Mouse (Mus musculus) embryonic facial prominence, embryonic 11.5 days (tissue): ENCODE measurements at regions not wholly inside any gene's neighbourhood (a gene's known extent, or its start where the extent isn't known, plus 50 kb on each side); places are given as distances from the start of the nearest gene placed in this dataset.

Experiments
- ATAC-seq: fragments of 200-750 bp; cut with Nextera tagmentation; replicated peaks from 2 replicates; pipeline ENCODE4 v1.8.0; 2017; ENCODE audit warnings: low read depth; ENCODE audit not compliant: insufficient number of reproducible peaks, low FRiP score, low TSS enrichment
- DNase-seq: peaks from one replicate; pipeline ENCODE4 v3.0.0-alpha.2; 2015; ENCODE audit warnings: low spot score
- H3K27ac ChIP-seq: fragments of 300-500 bp; sonication (generic); replicated peaks from 2 replicates; pipeline ENCODE4 v1.5.1; 2014; ENCODE audit warnings: mild to moderate bottlenecking, low read depth, low read length, control low read depth
- H3K27me3 ChIP-seq: fragments of 300-500 bp; sonication (generic); 2 replicates; pipeline ENCODE4 v1.6.1; 2014; ENCODE audit warnings: mild to moderate bottlenecking, low read length, moderate library complexity, mixed read lengths; ENCODE audit not compliant: control insufficient read depth, insufficient read depth
- H3K36me3 ChIP-seq: fragments of 300-500 bp; sonication (generic); replicated peaks from 2 replicates; pipeline ENCODE4 v1.6.1; 2014; ENCODE audit warnings: low read depth, mild to moderate bottlenecking, low read length, moderate library complexity, mixed read lengths; ENCODE audit not compliant: control insufficient read depth, insufficient read depth
- H3K4me1 ChIP-seq: fragments of 300-500 bp; sonication (generic); 2 replicates; pipeline ENCODE4 v1.6.1; 2014; ENCODE audit warnings: low read length, mixed read lengths; ENCODE audit not compliant: control insufficient read depth, insufficient read depth
- H3K4me2 ChIP-seq: fragments of 300-500 bp; sonication (generic); 2 replicates; pipeline ENCODE4 v1.6.1; 2014; ENCODE audit warnings: low read depth, mild to moderate bottlenecking, control low read depth, low read length, moderate library complexity
- H3K4me3 ChIP-seq: fragments of 300-500 bp; sonication (generic); 2 replicates; pipeline ENCODE4 v1.5.1; 2014; ENCODE audit warnings: low read depth, low read length, control low read depth
- H3K9ac ChIP-seq: fragments of 300-500 bp; sonication (generic); replicated peaks from 2 replicates; pipeline ENCODE4 v1.6.1; 2014; ENCODE audit warnings: mild to moderate bottlenecking, control low read depth, low read length
- H3K9me3 ChIP-seq: fragments of 300-500 bp; sonication (generic); replicated peaks from 2 replicates; pipeline ENCODE4 v1.6.1; 2016; ENCODE audit warnings: mild to moderate bottlenecking, low read length, inconsistent platforms, mixed read lengths; ENCODE audit not compliant: control insufficient read depth
- WGBS: fragments of 180-500 bp; shearing (Covaris S2); extraction: QIAGEN DNeasy Blood & Tissue Kit; methylation state at CpG from one replicate; pipeline ENCODE4 v1.1.7; 2014; 5-methylcytosine and 5-hydroxymethylcytosine counted together

GRCm38 (mm10) chr6:66283521-66283920 is 251.7 kb upstream of the Mad2l1 start:
- WGBS: 85% methylated on average over 4 of the region's 4 CpGs
- Histone ChIP-seq H3K9ac (no peak overlapping the region), H3K27me3 (no peaks in the 10 kb centered on the region)

GRCm38 (mm10) chr6:66287607-66288006 is 247.6 kb upstream of the Mad2l1 start:
- H3K9ac ChIP-seq: no peak overlapping the region
- H3K27me3 ChIP-seq: no peaks in the 10 kb centered on the region
- ATAC-seq: no peak
- H3K9me3 ChIP-seq: no peaks in the 10 kb centered on the region
- H3K4me2 ChIP-seq: no peak overlapping the region
- DNase-seq: no peak
- no peak overlapping the region for H3K27ac ChIP-seq
- no peaks in the 10 kb centered on the region for H3K4me1 ChIP-seq
- H3K36me3 ChIP-seq: no peaks in the 10 kb centered on the region
- H3K4me3 ChIP-seq: no peak overlapping the region

More at GRCm38 (mm10) chr6:66283521-66283920, 251.7 kb upstream of the Mad2l1 start:
- DNase-seq (no peak), ATAC-seq (no peak)
- no peaks in the 10 kb centered on the region for H3K4me1 ChIP-seq
- no peak overlapping the region for H3K27ac ChIP-seq
- no peaks in the 10 kb centered on the region for H3K36me3 ChIP-seq
- no peak overlapping the region for H3K4me2 ChIP-seq
- H3K9me3 ChIP-seq: no peaks in the 10 kb centered on the region
- H3K4me3 ChIP-seq: no peak overlapping the region

DNA sequence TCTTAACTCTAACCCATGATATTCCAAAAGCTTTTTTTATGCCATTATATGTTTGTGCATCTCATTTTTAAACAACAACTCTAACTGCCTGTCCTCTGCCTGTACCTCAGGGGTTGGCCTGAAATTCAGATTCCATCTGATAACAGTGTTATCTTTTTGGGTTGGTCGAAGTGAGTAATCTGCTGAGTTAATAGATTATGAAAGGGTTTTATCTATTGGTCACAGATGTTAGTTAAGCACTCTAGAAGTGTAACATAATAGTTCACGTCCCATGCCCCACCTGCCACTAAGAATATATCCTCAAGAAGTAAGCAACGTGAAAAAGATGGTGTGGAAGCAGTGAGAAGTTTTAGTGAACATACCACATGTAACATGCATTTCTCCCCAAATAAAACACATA is 246.0 kb upstream of the Mad2l1 start:
- no peaks in the 10 kb centered on the region for H3K9me3 ChIP-seq
- WGBS: 62% methylated on average over 3 of the region's 3 CpGs
- H3K36me3 ChIP-seq: no peaks in the 10 kb centered on the region
- no peak for DNase-seq
- no peaks in the 10 kb centered on the region for H3K27me3 ChIP-seq
- no peak overlapping the region for H3K4me2 ChIP-seq
- no peak overlapping the region for H3K27ac ChIP-seq
- H3K4me3 ChIP-seq: no peak overlapping the region
- H3K4me1 ChIP-seq: no peaks in the 10 kb centered on the region
- no peak for ATAC-seq
- no peak overlapping the region for H3K9ac ChIP-seq

DNA sequence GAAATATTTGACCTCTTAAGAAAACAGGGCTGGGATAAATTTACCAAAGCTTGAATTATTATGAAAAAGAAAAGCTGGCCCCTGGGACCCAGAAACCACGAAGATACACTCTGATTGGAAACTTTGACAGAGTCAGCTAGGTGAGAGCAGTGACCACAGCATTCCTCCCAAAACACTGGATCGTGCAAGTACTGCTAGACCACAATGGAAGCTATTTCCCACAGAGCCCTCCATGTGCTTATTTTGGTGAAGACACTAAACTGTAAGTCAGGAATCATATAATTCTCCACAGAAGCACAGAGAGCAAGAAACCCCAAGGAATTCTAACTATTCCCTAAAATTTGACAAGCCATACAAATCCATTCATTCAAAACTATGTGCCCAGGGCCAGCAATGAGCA is 243.6 kb upstream of the Mad2l1 start:
- Histone ChIP-seq H3K36me3 (no peaks in the 10 kb centered on the region), H3K9ac (no peak overlapping the region), H3K27ac (no peak overlapping the region), H3K4me1 (no peaks in the 10 kb centered on the region), H3K4me2 (no peak overlapping the region), H3K4me3 (no peak overlapping the region), H3K9me3 (no peaks in the 10 kb centered on the region), H3K27me3 (no peaks in the 10 kb centered on the region)
- WGBS: 67% methylated on average over 2 of the region's 2 CpGs
- DNase-seq (no peak), ATAC-seq (no peak)

- H3K9me3 ChIP-seq: no peaks in the 10 kb centered on the region
- H3K4me3 ChIP-seq: no peak overlapping the region
- no peaks in the 10 kb centered on the region for H3K4me1 ChIP-seq
- no peaks in the 10 kb centered on the region for H3K36me3 ChIP-seq
- no peak overlapping the region for H3K4me2 ChIP-seq
- H3K27me3 ChIP-seq: no peaks in the 10 kb centered on the region
- DNase-seq (no peak), ATAC-seq (no peak)
- 80% methylated on average over 4 of the region's 4 CpGs for WGBS
- no peak overlapping the region for H3K9ac ChIP-seq
- no peak overlapping the region for H3K27ac ChIP-seq
Measured at GRCm38 (mm10) chr6:66298056-66298455, 237.1 kb upstream of the Mad2l1 start.

DNA sequence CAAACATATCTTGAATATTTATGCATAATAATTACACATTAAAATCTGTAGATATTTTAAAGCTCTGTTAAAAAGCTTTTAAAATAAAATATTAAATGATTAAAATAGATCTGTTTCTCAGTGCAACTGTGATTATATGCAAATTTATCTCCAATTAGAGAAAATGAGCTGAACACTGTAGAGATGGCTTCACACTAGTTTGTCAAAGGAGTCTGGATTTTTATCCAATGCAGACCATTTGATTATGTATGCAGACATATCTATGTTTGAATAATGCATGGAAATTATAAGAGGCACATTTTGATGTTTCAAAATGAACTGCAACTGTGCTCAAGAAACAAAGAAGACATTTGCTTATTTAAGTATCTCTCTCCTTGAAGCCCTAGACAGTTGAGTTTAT is 235.0 kb upstream of the Mad2l1 start:
- ATAC-seq (no peak), DNase-seq (no peak)
- H3K4me3 ChIP-seq: no peak overlapping the region
- H3K4me2 ChIP-seq: no peak overlapping the region
- no peaks in the 10 kb centered on the region for H3K9me3 ChIP-seq
- H3K27ac ChIP-seq: no peak overlapping the region
- no peaks in the 10 kb centered on the region for H3K36me3 ChIP-seq
- H3K4me1 ChIP-seq: no peaks in the 10 kb centered on the region
- no peaks in the 10 kb centered on the region for H3K27me3 ChIP-seq
- no peak overlapping the region for H3K9ac ChIP-seq

- WGBS: 87% methylated on average over 2 of the region's 2 CpGs
Measured at GRCm38 (mm10) chr6:66344848-66345247, 190.3 kb upstream of the Mad2l1 start.

GRCm38 (mm10) chr6:66347356-66347755 is 187.8 kb upstream of the Mad2l1 start:
- ATAC-seq: no peak
- Histone ChIP-seq H3K4me1 (no peaks in the 10 kb centered on the region), H3K4me2 (no peak overlapping the region), H3K4me3 (no peak overlapping the region), H3K36me3 (no peaks in the 10 kb centered on the region), H3K9ac (no peak overlapping the region), H3K9me3 (no peaks in the 10 kb centered on the region), H3K27ac (no peak overlapping the region), H3K27me3 (no peaks in the 10 kb centered on the region)
- DNase-seq: no peak
- 95% methylated on average over 2 of the region's 2 CpGs for WGBS

More at GRCm38 (mm10) chr6:66344848-66345247, 190.3 kb upstream of the Mad2l1 start:
- DNase-seq (no peak), ATAC-seq (no peak)
- Histone ChIP-seq H3K4me2 (no peak overlapping the region), H3K9me3 (no peaks in the 10 kb centered on the region), H3K4me1 (no peaks in the 10 kb centered on the region), H3K27me3 (no peaks in the 10 kb centered on the region), H3K9ac (no peak overlapping the region), H3K27ac (no peak overlapping the region), H3K4me3 (no peak overlapping the region), H3K36me3 (no peaks in the 10 kb centered on the region)
